9 mouse cellular contexts compared by ENCODE assay signal in genomic region chr5:111506821-111507220, GRCm38 (mm10).
DNase-seq lines count a peak whose midpoint lies in the region; TF ChIP-seq lines count a peak whose summit lies in the region.
"Had no signal": no experiment of that assay in that cellular context is flagged by ENCODE, and none has a peak within 500 bp of the region (broad histone marks: within the 10 kb centered on the region; RNA-seq: fewer than 3 reads in every experiment).

No protein-coding gene starts in this region.

- TF ChIP-seq POLR2A in MEL (IDR thresholded peaks at IDR 0.05; ENCODE audit: control insufficient read depth in 1 of 2, insufficient read depth in 1 of 2, low read depth in 1 of 2, low read length in 2 of 2, poor library complexity in 1 of 2), result peak in 1 of 2 experiments; percentile 62; a peak in 1 of 4 replicates

- no peaks in the 10 kb centered on the region; the same call in 1 of the 2 replicates for H3K79me2 ChIP-seq in MEL (ENCODE audit: control insufficient read depth, insufficient read depth, low read length, poor library complexity)

- H3K36me3 ChIP-seq in MEL (ENCODE audit: control insufficient read depth in 1 of 2, insufficient read depth in 2 of 2, low read length in 2 of 2), result peaks cover 0 to 25% of the 10 kb centered on the region in 2 experiments; a peak in 2 of 4 replicates
- H3K36me3 ChIP-seq: limb, embryonic 13.5 days had no signal

- H3K27ac ChIP-seq in MEL (ENCODE audit: control insufficient read depth, low read depth, low read length), result peak overlapping the region; percentile 87
- H3K27ac ChIP-seq: limb, embryonic 13.5 days had no signal

- no peaks in the 10 kb centered on the region for H3K9me3 ChIP-seq in MEL (replicated peaks; ENCODE audit: insufficient read depth, low read length)
- H3K9me3 ChIP-seq: limb, embryonic 13.5 days had no signal

- no peak; the same call in 1 of the 2 replicates for TF ChIP-seq RAD21 in MEL (IDR thresholded peaks at IDR 0.05; ENCODE audit: low read depth, low read length)

- no peaks in the 10 kb centered on the region for H3K27me3 ChIP-seq in MEL (ENCODE audit: control insufficient read depth in 1 of 2, insufficient read depth in 2 of 2, low read length in 2 of 2)

- peak; percentile 100 for TF ChIP-seq EP300 in MEL (IDR thresholded peaks at IDR 0.05; ENCODE audit: low read depth in 1 of 2, low read length in 2 of 2)

- H3K4me3 ChIP-seq in MEL (ENCODE audit: control insufficient read depth in 1 of 2, insufficient read depth in 1 of 2, low read depth in 2 of 2, low read length in 2 of 2), result peak overlapping the region; percentile 25 to 28
- H3K4me3 ChIP-seq: limb, embryonic 13.5 days had no signal

- H3K4me1 ChIP-seq in MEL (ENCODE audit: control insufficient read depth in 1 of 2, insufficient read depth in 2 of 2, low read length in 2 of 2), result peaks cover 11 to 45% of the 10 kb centered on the region in 2 experiments

- no peak for TF ChIP-seq CTCF in MEL (IDR thresholded peaks at IDR 0.05 in 2 of 3, conservative IDR thresholded peaks at IDR 0.05 in 1 of 3; ENCODE audit: control insufficient read depth in 1 of 3, insufficient read depth in 1 of 3, low read depth in 2 of 3, low read length in 3 of 3, poor library complexity in 1 of 3, severe bottlenecking in 1 of 3)

- DNase-seq in 3T3-L1 (ENCODE audit: low read depth, low spot score), result peak; percentile 27
- peak; percentile 95 for DNase-seq in MEL (ENCODE audit: low read depth, low spot score)
- peak; percentile 43 to 66 for DNase-seq in heart, adult 9 months (ENCODE audit: low spot score in 2 of 2)
- DNase-seq in kidney, postnatal 25 days, result peak; percentile 47 to 61
- peak; percentile 34 for DNase-seq in ovary, postnatal 14 days (ENCODE audit: low spot score)
- no peak for DNase-seq in frontal cortex, postnatal 25 days (ENCODE audit: low spot score in 2 of 2)
- no peak for DNase-seq in frontal cortex, postnatal 10 days (ENCODE audit: low spot score in 2 of 2)
- DNase-seq in layer of hippocampus, postnatal 10 days (ENCODE audit: low spot score in 2 of 2), result no peak

- H3K9ac ChIP-seq in MEL (ENCODE audit: control insufficient read depth, low read depth, low read length, poor library complexity, severe bottlenecking), result peak overlapping the region; percentile 51
- H3K9ac ChIP-seq: limb, embryonic 13.5 days had no signal

TF ChIP-seq in MEL, 35 proteins besides CTCF, POLR2A, EP300 and RAD21:
- TF ChIP-seq MEF2A (IDR thresholded peaks at IDR 0.05; ENCODE audit: extremely low read depth, insufficient replicate concordance, low read depth, low read length, poor library complexity, severe bottlenecking), result peak; percentile 25; the same call in 1 of the 2 replicates
- TF ChIP-seq NRF1 (IDR thresholded peaks at IDR 0.05; ENCODE audit: insufficient read depth, low read depth, low read length, poor library complexity, severe bottlenecking), result no peak
- peak; percentile 78; the same call in 1 of the 2 replicates for TF ChIP-seq ZKSCAN1 (IDR thresholded peaks at IDR 0.05; ENCODE audit: low read depth, low read length)
- no peak for TF ChIP-seq UBTF (IDR thresholded peaks at IDR 0.05; ENCODE audit: borderline replicate concordance, insufficient read depth, low read depth, low read length)
- TF ChIP-seq HCFC1 (IDR thresholded peaks at IDR 0.05; ENCODE audit: low read depth, low read length), result peak; percentile 54
- TF ChIP-seq MAZ (IDR thresholded peaks at IDR 0.05; ENCODE audit: low read depth, low read length), result peak; percentile 92
- peak; percentile 19; the same call in 1 of the 2 replicates for TF ChIP-seq ZC3H11A (IDR thresholded peaks at IDR 0.05; ENCODE audit: low read depth, low read length)
- TF ChIP-seq ZNF384 (IDR thresholded peaks at IDR 0.05; ENCODE audit: low read depth, low read length), result peak; percentile 60
- peak; percentile 86 for TF ChIP-seq JUND (IDR thresholded peaks at IDR 0.05; ENCODE audit: low read depth, low read length)
- TF ChIP-seq RCOR1 (IDR thresholded peaks at IDR 0.05; ENCODE audit: low read depth, low read length), result peak; percentile 95
- TF ChIP-seq ETS1 (IDR thresholded peaks at IDR 0.05; ENCODE audit: low read depth, low read length), result peak; percentile 100
- peak; percentile 55 for TF ChIP-seq KAT2A (conservative IDR thresholded peaks at IDR 0.05; ENCODE audit: low read depth, low read length)
- peak; percentile 77 for TF ChIP-seq BHLHE40 (IDR thresholded peaks at IDR 0.05; ENCODE audit: borderline replicate concordance, low read depth, low read length)
- TF ChIP-seq TCF12 (IDR thresholded peaks at IDR 0.05; ENCODE audit: low read depth, low read length), result peak; percentile 99
- TF ChIP-seq MXI1 (IDR thresholded peaks at IDR 0.05; ENCODE audit: low read depth, low read length), result peak; percentile 80
- peak; percentile 97 for TF ChIP-seq TAL1 (IDR thresholded peaks at IDR 0.05; ENCODE audit: low read length)
- TF ChIP-seq ELF1 (IDR thresholded peaks at IDR 0.05; ENCODE audit: low read depth, low read length), result peak; percentile 60; the same call in 1 of the 2 replicates
- 0 out of 2 replicates have a peak, but pooled peaks have one; percentile 49 for TF ChIP-seq E2F4 (IDR thresholded peaks at IDR 0.05; ENCODE audit: borderline replicate concordance, low read depth, low read length)
- TF ChIP-seq MAFK (IDR thresholded peaks at IDR 0.05; ENCODE audit: borderline replicate concordance, low read depth, low read length), result peak; percentile 52; the same call in 1 of the 2 replicates
- no peak for TF ChIP-seq SMC3 (IDR thresholded peaks at IDR 0.05; ENCODE audit: low read depth, low read length)
- TF ChIP-seq ZMIZ1 (IDR thresholded peaks at IDR 0.05; ENCODE audit: low read depth, low read length), result peak; percentile 57; the same call in 1 of the 2 replicates
- peak; percentile 56; the same call in 1 of the 2 replicates for TF ChIP-seq USF1 (IDR thresholded peaks at IDR 0.05; ENCODE audit: low read depth, low read length)
- no peak for TF ChIP-seq CHD1 (IDR thresholded peaks at IDR 0.05; ENCODE audit: low read depth, low read length)
- peak; percentile 63 for TF ChIP-seq TBP (IDR thresholded peaks at IDR 0.05; ENCODE audit: low read depth, low read length)
- peak; percentile 72 for TF ChIP-seq POLR2AphosphoS2 (IDR thresholded peaks at IDR 0.05; ENCODE audit: low read length)
- peak; percentile 50; the same call in 1 of the 2 replicates for TF ChIP-seq MAX (IDR thresholded peaks at IDR 0.05; ENCODE audit: low read length)
- TF ChIP-seq SIN3A (IDR thresholded peaks at IDR 0.05; ENCODE audit: low read length), result peak; percentile 96
- TF ChIP-seq POLR2AphosphoS5 (IDR thresholded peaks at IDR 0.05; ENCODE audit: borderline replicate concordance, low read depth, low read length), result no peak
- peak; percentile 95 for TF ChIP-seq GATA1 (IDR thresholded peaks at IDR 0.05; ENCODE audit: low read depth, low read length)
- TF ChIP-seq CHD2 (IDR thresholded peaks at IDR 0.05; ENCODE audit: low read length), result peak; percentile 90
- peak; percentile 64 for TF ChIP-seq NELFE (IDR thresholded peaks at IDR 0.05; ENCODE audit: low read depth, low read length)
- peak; percentile 68; the same call in 1 of the 2 replicates for TF ChIP-seq MYC (IDR thresholded peaks at IDR 0.05; ENCODE audit: low read depth, low read length)
- no peak for TF ChIP-seq USF2 (IDR thresholded peaks at IDR 0.05; ENCODE audit: borderline replicate concordance in 1 of 2, insufficient read depth in 1 of 2, low read depth in 1 of 2, low read length in 2 of 2)
- TF ChIP-seq MYB (IDR thresholded peaks at IDR 0.05; ENCODE audit: low read depth, low read length), result peak; percentile 100
- TF ChIP-seq GABPA (IDR thresholded peaks at IDR 0.05; ENCODE audit: low read depth, low read length), result no peak

Comparison
In these comparisons a context has a peak if more than half of its experiments do, and no peak if none do; other contexts are left out.
1. DNase-seq: peak in 3T3-L1 (single experiment), MEL (single experiment), heart, adult 9 months (2 of 2), kidney, postnatal 25 days (2 of 2) and ovary, postnatal 14 days (single experiment); none in frontal cortex, postnatal 25 days (0 of 2), frontal cortex, postnatal 10 days (0 of 2) and layer of hippocampus, postnatal 10 days (0 of 2).